Mouse (Mus musculus) embryonic fibroblast, embryonic 13.5 days (primary cell): ENCODE data around the gene Pank4.

Experiments
- CTCF ChIP-seq: IDR thresholded peaks from 2 replicates; pipeline ENCODE4 v1.5.1; 2011; ENCODE audit warnings: mild to moderate bottlenecking, control low read depth, low read length, moderate library complexity, borderline replicate concordance; ENCODE audit not compliant: insufficient read depth
- POLR2A ChIP-seq: IDR thresholded peaks from 2 replicates; pipeline ENCODE4 v1.6.1; 2011; ENCODE audit warnings: low read depth, mild to moderate bottlenecking, control low read depth, low read length, moderate library complexity

DNA sequence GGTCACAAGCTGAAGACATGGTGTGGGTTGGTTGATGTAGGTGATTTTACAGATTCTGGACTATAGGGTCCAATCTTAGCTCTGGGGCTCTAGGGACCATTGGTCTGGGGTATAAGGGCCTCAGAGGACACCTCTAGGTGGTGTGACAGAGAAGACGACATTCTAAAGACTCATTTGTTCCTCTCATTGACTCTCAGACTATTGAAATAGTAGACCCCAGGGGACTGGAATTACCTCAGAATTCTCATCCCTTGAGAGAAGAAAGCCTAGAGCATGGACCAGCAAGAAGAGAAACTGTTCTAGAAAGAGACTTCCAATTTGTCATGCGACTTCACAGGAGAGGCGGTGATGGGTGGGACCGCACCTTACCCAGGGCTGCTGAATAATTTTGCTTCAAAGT lies 49.7 kb upstream of the Pank4 start:
- TF ChIP-seq POLR2A = no peak
- no peak for TF ChIP-seq CTCF
